Mouse (Mus musculus) ES-E14 (cell line): Measurements from ENCODE around the gene 4931422A03Rik.
A peak's percentile ranks its signal among the peaks of the same experiment; 100 is the strongest.

ENCODE experiments used
- CHD2 ChIP-seq: IDR thresholded peaks from 2 replicates; pipeline ENCODE4 v1.6.1; 2014; ENCODE audit warnings: mild to moderate bottlenecking, low read depth, low read length, inconsistent platforms
- HCFC1 ChIP-seq: IDR thresholded peaks from 2 replicates; pipeline ENCODE4 v1.6.1; 2012; ENCODE audit warnings: low read length, inconsistent platforms, borderline replicate concordance; ENCODE audit not compliant: insufficient read depth
- ZC3H11A ChIP-seq: IDR thresholded peaks from 2 replicates; pipeline ENCODE4 v1.6.1; 2012; ENCODE audit warnings: low read depth, mild to moderate bottlenecking, inconsistent platforms, low read length, borderline replicate concordance
- ZNF384 ChIP-seq: IDR thresholded peaks from 2 replicates; pipeline ENCODE4 v1.6.1; 2012; ENCODE audit warnings: low read depth, low read length, inconsistent platforms

GRCm38 (mm10) chr2:104001076-104001475 lies 27.1 kb downstream of the 4931422A03Rik start:
- TF ChIP-seq ZNF384 (no peak), CHD2 (no peak), HCFC1 (peak; percentile 32; the same call in 1 of the 2 replicates), ZC3H11A (peak; percentile 95)
